Mouse (Mus musculus) liver, adult 2 months (tissue): ENCODE measurements around the gene Cmip.

Source experiments
- CTCF ChIP-seq: fragments of 200-500 bp; IDR thresholded peaks from 2 replicates; pipeline ENCODE4 v1.5.1; 2011; ENCODE audit warnings: low read depth, low read length, control low read depth
- POLR2A ChIP-seq: fragments of 200-500 bp; IDR thresholded peaks from 2 replicates; pipeline ENCODE4 v1.6.1; 2011; ENCODE audit warnings: low read length, control low read depth; ENCODE audit not compliant: insufficient read depth; ENCODE audit errors: extremely low read depth

- TF ChIP-seq CTCF, result no peak
- TF ChIP-seq POLR2A, result no peak
Measured at GRCm38 (mm10) chr8:117368781-117369180, 111.9 kb downstream of the Cmip start.
